Comparison of ENCODE assay signal across 7 mouse cellular contexts in the genomic region with DNA sequence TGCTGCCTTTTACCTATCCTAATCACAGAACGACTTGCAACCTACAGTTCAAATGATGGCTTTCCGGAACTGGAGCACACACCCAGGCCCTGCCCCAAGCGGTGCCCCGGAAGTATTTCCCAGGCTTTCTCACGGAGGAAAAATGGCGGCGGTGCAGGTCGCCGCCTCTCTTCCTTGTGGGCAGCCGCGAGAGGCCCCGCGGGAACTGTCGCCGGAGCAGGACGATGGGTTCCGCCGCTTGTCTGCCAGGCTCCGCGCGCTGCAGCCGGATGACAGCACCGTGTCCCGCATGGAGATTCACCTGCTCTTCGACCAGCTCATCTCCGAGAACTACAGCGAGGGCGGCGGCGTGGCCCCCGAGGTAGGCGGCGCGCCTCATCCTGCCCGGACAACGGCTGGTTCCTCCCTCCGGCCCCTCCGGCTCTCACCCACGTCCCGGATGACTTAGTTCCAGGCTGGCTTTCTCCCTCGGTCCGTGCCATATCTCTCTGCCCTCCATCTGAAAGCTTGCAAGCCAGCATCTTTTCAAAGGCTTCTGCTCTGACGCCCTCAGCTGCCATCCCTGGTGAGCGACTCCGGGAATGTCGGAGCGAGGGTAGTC. TPM values are rescaled to one million over a fixed set of nuclear protein-coding genes. Genes with fewer than 3 reads are reported as not detected.
DNase-seq lines count a peak whose midpoint lies in the region; ATAC-seq and TF ChIP-seq lines count a peak whose summit lies in the region.

Heatr6 (plus strand) TSS at position 116 of the 601 bp plus-strand sequence.

- H3K36me3 ChIP-seq in embryonic facial prominence, embryonic 12.5 days, result peaks cover 23% of the 10 kb centered on the region
- H3K36me3 ChIP-seq in kidney, adult 2 months (ENCODE audit: control insufficient read depth, insufficient read depth, low read length), result peaks cover 4% of the 10 kb centered on the region; the same call in 1 of the 2 replicates
- peaks cover 29% of the 10 kb centered on the region for H3K36me3 ChIP-seq in limb, embryonic 12.5 days
- peaks cover 16% of the 10 kb centered on the region for H3K36me3 ChIP-seq in midbrain, embryonic 15.5 days (replicated peaks)
- peaks cover 17% of the 10 kb centered on the region for H3K36me3 ChIP-seq in spleen, adult 2 months (ENCODE audit: control insufficient read depth, insufficient read depth, low read length)

- peak within 1 kb of the TSS; percentile 81 for H3K27ac ChIP-seq in embryonic facial prominence, embryonic 12.5 days
- H3K27ac ChIP-seq in kidney, adult 2 months (ENCODE audit: insufficient read depth, low read depth, low read length), result peak within 1 kb of the TSS; percentile 76
- H3K27ac ChIP-seq in limb, embryonic 12.5 days, result peak within 1 kb of the TSS; percentile 79
- H3K27ac ChIP-seq in midbrain, embryonic 15.5 days, result peak within 1 kb of the TSS; percentile 94
- H3K27ac ChIP-seq in spleen, adult 2 months (ENCODE audit: insufficient read depth, low read length), result peak within 1 kb of the TSS; percentile 73

- peaks cover 9% of the 10 kb centered on the region for H3K27me3 ChIP-seq in embryonic facial prominence, embryonic 12.5 days
- no peaks in the 10 kb centered on the region for H3K27me3 ChIP-seq in kidney, adult 2 months (replicated peaks; ENCODE audit: control insufficient read depth, insufficient read depth, low read length)
- no peaks in the 10 kb centered on the region; the same call in none of the 2 replicates for H3K27me3 ChIP-seq in limb, embryonic 12.5 days
- H3K27me3 ChIP-seq in midbrain, embryonic 15.5 days (replicated peaks), result peaks cover 15% of the 10 kb centered on the region
- no peaks in the 10 kb centered on the region for H3K27me3 ChIP-seq in spleen, adult 2 months (ENCODE audit: control insufficient read depth, insufficient read depth, low read length)

- TF ChIP-seq POLR2A in kidney, adult 2 months (IDR thresholded peaks at IDR 0.05; ENCODE audit: low read depth, low read length), result peak; percentile 16
- TF ChIP-seq POLR2A in spleen, adult 2 months (IDR thresholded peaks at IDR 0.05; ENCODE audit: low read depth, low read length), result peak; percentile 12; the same call in 1 of the 2 replicates

- peak within 1 kb of the TSS; percentile 62 for H3K9ac ChIP-seq in embryonic facial prominence, embryonic 12.5 days
- peak within 1 kb of the TSS; percentile 84 for H3K9ac ChIP-seq in limb, embryonic 12.5 days (replicated peaks)
- peak within 1 kb of the TSS; percentile 81 for H3K9ac ChIP-seq in midbrain, embryonic 15.5 days

- ATAC-seq in embryonic facial prominence, embryonic 12.5 days (ENCODE audit: insufficient number of reproducible peaks, insufficient read depth, low FRiP score, low TSS enrichment), result peak; percentile 87
- ATAC-seq in limb, embryonic 12.5 days (ENCODE audit: insufficient number of reproducible peaks, insufficient read depth, low FRiP score, low TSS enrichment, low read depth), result peak; percentile 94
- ATAC-seq in midbrain, embryonic 15.5 days (replicated peaks), result peak; percentile 98

- H3K4me3 ChIP-seq in embryonic facial prominence, embryonic 12.5 days, result peak within 1 kb of the TSS; percentile 65
- H3K4me3 ChIP-seq in kidney, adult 2 months (ENCODE audit: insufficient read depth, low read depth, low read length), result peak within 1 kb of the TSS; percentile 71
- peak within 1 kb of the TSS; percentile 83 for H3K4me3 ChIP-seq in limb, embryonic 12.5 days (replicated peaks)
- peak within 1 kb of the TSS; percentile 83 for H3K4me3 ChIP-seq in midbrain, embryonic 15.5 days
- H3K4me3 ChIP-seq in spleen, adult 2 months (ENCODE audit: extremely low read depth, insufficient read depth, insufficient read length), result peak within 1 kb of the TSS; percentile 93

- peak; percentile 89 for DNase-seq in adrenal gland, postnatal 25 days
- peak; percentile 91 to 92 for DNase-seq in heart, adult 18-20 months
- DNase-seq in kidney, adult 2 months, result peak; percentile 94
- DNase-seq in spleen, adult 2 months (ENCODE audit: low read depth in 1 of 2, low spot score in 2 of 2), result peak; percentile 83 to 84

- H3K4me2 ChIP-seq in embryonic facial prominence, embryonic 12.5 days (replicated peaks), result peak within 1 kb of the TSS; percentile 71
- H3K4me2 ChIP-seq in limb, embryonic 12.5 days, result peak within 1 kb of the TSS; percentile 74
- peak within 1 kb of the TSS; percentile 60 for H3K4me2 ChIP-seq in midbrain, embryonic 15.5 days

- no peak for TF ChIP-seq CTCF in kidney, adult 2 months (conservative IDR thresholded peaks at IDR 0.05; ENCODE audit: insufficient read depth, insufficient read length, low read depth, low read length)
- no peak for TF ChIP-seq CTCF in spleen, adult 2 months (IDR thresholded peaks at IDR 0.05; ENCODE audit: extremely low read depth, insufficient read depth, insufficient read length, insufficient replicate concordance)

- H3K9me3 ChIP-seq in embryonic facial prominence, embryonic 12.5 days, result no peaks in the 10 kb centered on the region
- no peaks in the 10 kb centered on the region for H3K9me3 ChIP-seq in limb, embryonic 12.5 days
- H3K9me3 ChIP-seq in midbrain, embryonic 15.5 days, result no peaks in the 10 kb centered on the region

- peaks cover 10% of the 10 kb centered on the region; the same call in 1 of the 2 replicates for H3K4me1 ChIP-seq in embryonic facial prominence, embryonic 12.5 days
- H3K4me1 ChIP-seq in kidney, adult 2 months (ENCODE audit: control insufficient read depth, insufficient read depth, low read length), result no peaks in the 10 kb centered on the region; the same call in 1 of the 2 replicates
- H3K4me1 ChIP-seq in limb, embryonic 12.5 days (replicated peaks), result peaks cover 12% of the 10 kb centered on the region
- peaks cover 26% of the 10 kb centered on the region for H3K4me1 ChIP-seq in midbrain, embryonic 15.5 days
- H3K4me1 ChIP-seq in spleen, adult 2 months (ENCODE audit: control insufficient read depth, insufficient read depth, insufficient read length), result no peaks in the 10 kb centered on the region

- WGBS in embryonic facial prominence, embryonic 12.5 days, result under 1% methylated on average over 47 of the region's 47 CpGs
- WGBS in kidney, adult 2 months, result under 1% methylated on average over 47 of the region's 47 CpGs
- under 1% methylated on average over 47 of the region's 47 CpGs for WGBS in limb, embryonic 12.5 days
- WGBS in midbrain, embryonic 15.5 days, result under 1% methylated on average over 47 of the region's 47 CpGs
- under 1% methylated on average over 47 of the region's 47 CpGs for WGBS in spleen, adult 2 months

RNA-seq across cellular contexts. Expression of gene Heatr6, which starts in this region (rescaled TPM):
- total RNA-seq in adrenal gland, postnatal 25 days (2021), result 17.0 and 17.1 TPM in 2 replicates
- 30.4 and 31.2 TPM in 2 replicates for polyA plus RNA-seq in embryonic facial prominence, embryonic 12.5 days (2016; fragmentation: Nextera tagmentation; extraction: Ambion mirVana)
- 1 to 10 TPM; 5.5 to 6.5 TPM for total RNA-seq in heart, adult 18-20 months (2021)
- polyA plus RNA-seq in kidney, adult 2 months (2012; rRNA removed), result 10.9 and 12.0 TPM in 2 replicates
- 30.4 and 30.8 TPM in 2 replicates for polyA plus RNA-seq in limb, embryonic 12.5 days (2016; fragmentation: Nextera tagmentation; extraction: Ambion mirVana)
- polyA plus RNA-seq in midbrain, embryonic 15.5 days (2015; fragmentation: Nextera tagmentation; extraction: Ambion mirVana), result 41.0 and 42.3 TPM in 2 replicates
- polyA plus RNA-seq in spleen, adult 2 months (2012; rRNA removed), result 18.2 and 26.6 TPM in 2 replicates

Comparison
In these comparisons a context has a peak if more than half of its experiments do, and no peak if none do; other contexts are left out.
1. Peak in every context shown above with its lines: DNase-seq, ATAC-seq, H3K4me3 ChIP-seq and H3K27ac ChIP-seq.